Mouse (Mus musculus) kidney, postnatal 25 days (tissue): ENCODE measurements around the gene B630019K06Rik.
"Not testable (repeated sequence)": the region's sequence is repeated elsewhere in the genome, so short reads cannot be mapped to it uniquely, and the experiment has no call there.

Experiments used
- DNase-seq, 2 experiments: peaks; one replicate each; pipeline ENCODE4 v3.0.0; 2021; ENCODE audit warnings: mixed read lengths in 2 of 2

B630019K06Rik gene

GRCm38 (mm10) chrX:8892343-8893155, at the start of gene B630019K06Rik:
B630019K06Rik (plus strand) TSS chrX:8892382.
- peak; percentile 64 to 87 for DNase-seq

GRCm38 (mm10) chrX:8843694-8844093, 48.5 kb upstream of the B630019K06Rik start, which contains the start of gene Gm6592:
Gm6592 (plus strand) TSS chrX:8843994.
- no peak for DNase-seq

GRCm38 (mm10) chrX:8852486-8852885, 39.7 kb upstream of the B630019K06Rik start:
- no peak for DNase-seq

GRCm38 (mm10) chrX:8864331-8864730, 27.9 kb upstream of the B630019K06Rik start:
- DNase-seq: peak; percentile 76 to 89

GRCm38 (mm10) chrX:8873953-8874352, 18.2 kb upstream of the B630019K06Rik start, which contains the start of gene Gm5751:
Gm5751 (plus strand) TSS chrX:8874253.
- not testable (repeated sequence) for DNase-seq

GRCm38 (mm10) chrX:8884336-8884735, 7.8 kb upstream of the B630019K06Rik start:
- DNase-seq: no peak

GRCm38 (mm10) chrX:8891975-8892342, 223 bp upstream of the B630019K06Rik start:
- no peak for DNase-seq

GRCm38 (mm10) chrX:8893182-8893651, 1.0 kb downstream of the B630019K06Rik start:
- peak; percentile 1 to 44 for DNase-seq

- DNase-seq: no peak
Observed at GRCm38 (mm10) chrX:8900823-8901222, 8.6 kb downstream of the B630019K06Rik start.

- DNase-seq: no peak
Observed at GRCm38 (mm10) chrX:8901906-8902472, 9.8 kb downstream of the B630019K06Rik start.

GRCm38 (mm10) chrX:8921080-8921479, 28.9 kb downstream of the B630019K06Rik start:
- no peak for DNase-seq

- no peak for DNase-seq
Observed at GRCm38 (mm10) chrX:8921813-8922607, 29.8 kb downstream of the B630019K06Rik start.

GRCm38 (mm10) chrX:8927308-8927707, 35.1 kb downstream of the B630019K06Rik start:
- no peak for DNase-seq

GRCm38 (mm10) chrX:8944041-8944440, 51.9 kb downstream of the B630019K06Rik start:
- DNase-seq: no peak
